Mouse (Mus musculus): ENCODE data around the gene Vmn1r219. TPM values are rescaled to one million over a fixed set of nuclear protein-coding genes. Genes with fewer than 3 reads are reported as not detected.
"Not testable (repeated sequence)": the region's sequence is repeated elsewhere in the genome, so short reads cannot be mapped to it uniquely, and the experiment has no call there.

The Vmn1r219 gene
- polyA plus RNA-seq (2012; rRNA removed), result not detected in 2 replicates

DNA sequence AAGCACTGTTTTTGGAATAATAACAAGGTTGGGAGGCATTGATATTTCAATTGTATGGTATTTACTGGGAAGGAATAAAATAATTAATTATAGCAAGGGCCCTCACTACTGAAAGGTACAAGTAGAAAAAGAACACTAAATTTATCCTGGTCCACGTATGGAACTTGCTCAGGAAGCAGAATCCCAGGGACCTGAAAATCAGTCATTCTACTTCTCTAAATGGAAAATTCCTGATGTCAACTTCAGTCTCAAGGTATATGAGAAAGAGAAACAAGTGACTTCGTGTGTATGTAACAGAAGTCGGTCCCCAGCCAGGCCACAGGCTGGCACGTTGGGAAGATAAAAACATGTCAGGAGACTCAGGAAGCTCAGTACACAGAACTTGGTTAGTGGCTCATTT, at the start of gene Vmn1r219:
Gene Vmn1r219, plus strand, starts transcription at position 301 of the 400 bp plus-strand sequence.
- no peak within 1 kb of the TSS for H3K27ac ChIP-seq (ENCODE audit: insufficient read depth, low read length)
- no peaks in the 10 kb centered on the region for H3K4me1 ChIP-seq (ENCODE audit: control insufficient read depth, insufficient read depth, low read length)
- H3K4me3 ChIP-seq (ENCODE audit: insufficient read depth, low read length), result no peak within 1 kb of the TSS
- TF ChIP-seq POLR2A (IDR thresholded peaks at IDR 0.05; ENCODE audit: extremely low read depth, insufficient read depth, low read length) (no peak), CTCF (IDR thresholded peaks at IDR 0.05; ENCODE audit: extremely low read depth, insufficient read depth, low read length) (no peak)

DNA sequence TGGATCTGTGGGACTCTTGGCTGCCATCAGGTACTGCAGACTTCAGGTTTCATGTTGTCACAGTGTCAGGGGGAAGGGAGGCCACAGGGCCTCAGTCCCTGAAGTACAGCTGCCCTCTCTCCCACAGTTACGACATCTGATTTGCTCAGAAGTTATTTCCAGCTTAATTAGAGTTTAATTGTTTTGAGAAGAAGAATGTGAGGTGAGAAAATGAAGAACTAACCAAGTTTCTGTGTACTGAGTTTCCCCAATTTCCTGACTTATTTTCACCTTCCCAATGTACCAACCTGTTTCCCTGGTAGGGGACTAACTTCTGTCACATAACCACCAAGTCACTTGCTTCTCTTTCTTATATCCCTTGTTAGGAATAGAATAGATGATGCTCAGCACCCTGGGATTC, 41.0 kb upstream of the Vmn1r219 start, which contains the start of gene Vmn1r217:
Gene Vmn1r217, minus strand, starts transcription at position 101 of the 400 bp plus-strand sequence.
- not testable (repeated sequence) for H3K4me3 ChIP-seq (ENCODE audit: insufficient read depth, low read length); H3K27ac ChIP-seq (ENCODE audit: insufficient read depth, low read length); H3K4me1 ChIP-seq (ENCODE audit: control insufficient read depth, insufficient read depth, low read length)

- H3K4me1 ChIP-seq (ENCODE audit: control insufficient read depth, insufficient read depth, low read length), result no peaks in the 10 kb centered on the region
- TF ChIP-seq POLR2A (IDR thresholded peaks at IDR 0.05; ENCODE audit: extremely low read depth, insufficient read depth, low read length), result no peak
- no peak for TF ChIP-seq CTCF (IDR thresholded peaks at IDR 0.05; ENCODE audit: extremely low read depth, insufficient read depth, low read length)
- H3K27ac ChIP-seq (ENCODE audit: insufficient read depth, low read length), result no peak overlapping the region
- H3K4me3 ChIP-seq (ENCODE audit: insufficient read depth, low read length), result no peak overlapping the region
Measured at GRCm38 (mm10) chr13:23120611-23121010, 38.5 kb upstream of the Vmn1r219 start.

GRCm38 (mm10) chr13:23133099-23133498, 26.0 kb upstream of the Vmn1r219 start, which contains the start of gene Vmn1r218:
Vmn1r218 (plus strand) TSS chr13:23133155.
- Histone ChIP-seq H3K4me3 (ENCODE audit: insufficient read depth, low read length) (no peak within 1 kb of the TSS), H3K4me1 (ENCODE audit: control insufficient read depth, insufficient read depth, low read length) (no peaks in the 10 kb centered on the region), H3K27ac (ENCODE audit: insufficient read depth, low read length) (no peak within 1 kb of the TSS)
- TF ChIP-seq CTCF (IDR thresholded peaks at IDR 0.05; ENCODE audit: extremely low read depth, insufficient read depth, low read length) (no peak), POLR2A (IDR thresholded peaks at IDR 0.05; ENCODE audit: extremely low read depth, insufficient read depth, low read length) (no peak)

DNA sequence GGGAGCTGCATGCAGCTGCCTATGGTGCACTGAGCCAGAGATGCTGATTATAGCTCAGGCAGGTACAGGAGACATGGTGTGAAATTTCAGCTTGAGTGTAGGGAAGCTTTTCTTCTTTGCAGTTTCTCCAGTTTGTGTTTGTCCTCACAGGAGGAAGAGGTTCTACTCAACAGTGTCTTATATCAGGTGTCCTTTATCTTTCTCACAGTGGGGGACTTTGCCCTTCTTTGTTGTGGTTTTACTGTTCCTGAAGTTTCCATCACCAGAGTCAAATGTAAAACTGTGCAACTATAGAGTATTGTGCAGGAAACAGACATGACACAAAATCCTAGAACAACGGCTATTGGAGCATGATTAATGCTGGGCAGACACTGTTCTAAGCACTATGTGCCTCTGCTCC, 25.6 kb upstream of the Vmn1r219 start:
- Histone ChIP-seq H3K4me3 (ENCODE audit: insufficient read depth, low read length) (no peak overlapping the region), H3K4me1 (ENCODE audit: control insufficient read depth, insufficient read depth, low read length) (no peaks in the 10 kb centered on the region), H3K27ac (ENCODE audit: insufficient read depth, low read length) (no peak overlapping the region)
- TF ChIP-seq CTCF (IDR thresholded peaks at IDR 0.05; ENCODE audit: extremely low read depth, insufficient read depth, low read length), result no peak
- TF ChIP-seq POLR2A (IDR thresholded peaks at IDR 0.05; ENCODE audit: extremely low read depth, insufficient read depth, low read length), result no peak

DNA sequence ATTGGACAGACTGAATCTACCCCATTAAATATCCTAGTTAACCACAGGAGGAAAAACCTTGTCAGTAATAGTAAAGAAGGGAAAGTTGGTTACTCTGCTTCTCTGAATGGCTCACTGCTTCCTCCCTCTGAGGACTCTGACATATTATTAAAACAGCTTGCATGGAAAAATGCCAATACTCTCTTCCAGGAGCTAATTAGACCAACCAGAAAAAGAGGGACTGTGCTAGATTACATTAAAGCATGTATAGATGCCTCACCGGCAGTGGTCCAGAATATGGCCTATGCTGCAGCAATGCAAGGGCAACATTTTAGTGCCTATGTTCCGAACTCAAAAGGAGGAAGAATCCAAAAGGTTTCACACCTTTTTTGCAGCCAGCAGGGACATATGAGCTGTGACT, 20.2 kb upstream of the Vmn1r219 start:
- TF ChIP-seq POLR2A (IDR thresholded peaks at IDR 0.05; ENCODE audit: extremely low read depth, insufficient read depth, low read length) (no peak), CTCF (IDR thresholded peaks at IDR 0.05; ENCODE audit: extremely low read depth, insufficient read depth, low read length) (no peak)
- Histone ChIP-seq H3K4me1 (ENCODE audit: control insufficient read depth, insufficient read depth, low read length) (no peaks in the 10 kb centered on the region), H3K4me3 (ENCODE audit: insufficient read depth, low read length) (no peak overlapping the region), H3K27ac (ENCODE audit: insufficient read depth, low read length) (no peak overlapping the region)

DNA sequence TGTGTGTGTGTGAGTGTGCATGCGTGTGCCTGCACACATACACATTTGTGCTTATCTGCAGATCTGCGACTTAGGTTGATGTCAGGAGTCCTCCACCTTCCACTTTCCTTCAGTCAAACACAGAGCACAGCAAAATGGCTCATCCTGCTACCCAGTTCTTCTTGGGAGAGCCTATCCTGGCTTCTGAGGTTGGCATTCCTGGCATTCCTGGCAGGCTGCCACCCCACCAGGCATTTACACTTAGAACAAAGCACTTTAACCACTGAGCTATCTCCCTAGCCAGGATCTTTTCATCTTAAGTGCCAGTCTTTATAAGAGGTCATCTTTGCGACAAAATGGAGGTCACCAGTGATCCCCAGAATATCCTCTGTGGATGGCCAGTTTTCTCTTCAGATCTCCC, 1.3 kb upstream of the Vmn1r219 start:
- Histone ChIP-seq H3K4me1 (ENCODE audit: control insufficient read depth, insufficient read depth, low read length) (no peaks in the 10 kb centered on the region), H3K4me3 (ENCODE audit: insufficient read depth, low read length) (no peak overlapping the region), H3K27ac (ENCODE audit: insufficient read depth, low read length) (no peak overlapping the region)
- TF ChIP-seq CTCF (IDR thresholded peaks at IDR 0.05; ENCODE audit: extremely low read depth, insufficient read depth, low read length), result no peak
- TF ChIP-seq POLR2A (IDR thresholded peaks at IDR 0.05; ENCODE audit: extremely low read depth, insufficient read depth, low read length), result no peak

DNA sequence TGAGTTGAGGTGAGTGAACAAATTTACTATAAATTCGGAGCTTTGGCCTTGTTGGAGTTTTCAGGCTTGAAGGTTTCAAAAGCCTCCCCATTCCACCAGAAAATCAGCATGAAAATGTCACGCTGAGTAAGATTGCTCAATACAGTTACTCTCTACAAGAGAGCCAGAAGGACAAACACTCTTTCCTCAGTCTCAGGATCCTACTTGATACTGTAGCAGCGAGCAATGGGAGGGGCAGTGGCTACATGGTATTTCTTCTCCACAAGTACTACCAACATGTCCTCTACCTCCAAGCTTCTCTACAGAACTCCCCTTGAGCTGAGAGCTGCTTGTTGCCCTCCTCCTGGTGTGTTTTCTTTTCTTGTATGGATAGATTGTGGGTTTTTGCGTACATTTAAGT, 7.4 kb downstream of the Vmn1r219 start:
- H3K27ac ChIP-seq (ENCODE audit: insufficient read depth, low read length); H3K4me3 ChIP-seq (ENCODE audit: insufficient read depth, low read length); H3K4me1 ChIP-seq (ENCODE audit: control insufficient read depth, insufficient read depth, low read length): not testable (repeated sequence)

GRCm38 (mm10) chr13:23187875-23188274, 28.8 kb downstream of the Vmn1r219 start, which contains the start of gene Vmn1r220:
Vmn1r220 (minus strand) TSS chr13:23187975.
- no peak within 1 kb of the TSS for H3K27ac ChIP-seq (ENCODE audit: insufficient read depth, low read length)
- TF ChIP-seq CTCF (IDR thresholded peaks at IDR 0.05; ENCODE audit: extremely low read depth, insufficient read depth, low read length) (no peak), POLR2A (IDR thresholded peaks at IDR 0.05; ENCODE audit: extremely low read depth, insufficient read depth, low read length) (no peak)
- no peaks in the 10 kb centered on the region for H3K4me1 ChIP-seq (ENCODE audit: control insufficient read depth, insufficient read depth, low read length)
- H3K4me3 ChIP-seq (ENCODE audit: insufficient read depth, low read length), result no peak within 1 kb of the TSS

DNA sequence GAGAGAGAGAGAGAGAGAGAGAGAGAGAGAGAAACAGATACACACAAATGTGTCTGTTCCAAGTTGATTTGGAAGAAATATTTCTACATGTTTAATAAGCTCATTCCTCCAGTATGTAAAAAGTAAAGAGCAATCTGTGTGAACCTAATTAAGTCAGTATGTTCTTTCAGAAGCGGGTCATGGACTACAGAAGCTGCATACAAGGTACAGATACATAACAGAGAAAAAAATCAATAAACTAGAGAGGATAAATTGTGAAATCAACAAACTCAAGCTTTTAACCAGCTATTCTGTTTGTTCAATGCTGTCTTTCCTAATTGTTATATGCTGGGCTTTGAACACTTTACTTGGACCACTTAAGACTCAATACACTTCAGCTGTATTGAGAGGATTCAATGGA, 44.8 kb downstream of the Vmn1r219 start:
- not testable (repeated sequence) for H3K4me3 ChIP-seq (ENCODE audit: insufficient read depth, low read length); H3K4me1 ChIP-seq (ENCODE audit: control insufficient read depth, insufficient read depth, low read length); H3K27ac ChIP-seq (ENCODE audit: insufficient read depth, low read length)

DNA sequence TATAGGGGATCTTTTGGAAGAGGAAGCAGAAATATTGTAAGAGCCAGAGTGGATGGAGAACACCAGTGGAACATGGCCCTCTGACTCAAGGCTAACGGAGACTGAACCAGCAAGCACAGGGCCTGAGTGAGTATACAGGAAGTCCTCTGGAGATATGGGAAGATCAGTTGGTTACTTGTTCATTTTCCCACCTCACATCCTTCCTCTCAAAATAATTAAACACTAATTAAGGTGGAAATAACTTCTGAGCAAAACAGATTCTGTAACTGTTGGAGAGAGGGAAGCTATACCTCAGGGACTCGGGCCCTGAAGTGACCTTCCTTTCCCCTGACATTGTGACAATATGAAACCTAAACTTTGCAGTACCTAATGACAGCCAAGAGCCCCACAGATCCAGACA, 54.7 kb downstream of the Vmn1r219 start, which contains the start of gene Vmn1r221:
Gene Vmn1r221, plus strand, starts transcription at position 301 of the 400 bp plus-strand sequence.
- H3K27ac ChIP-seq (ENCODE audit: insufficient read depth, low read length); H3K4me1 ChIP-seq (ENCODE audit: control insufficient read depth, insufficient read depth, low read length); H3K4me3 ChIP-seq (ENCODE audit: insufficient read depth, low read length): not testable (repeated sequence)

Other genes with a start within 250 kb of the Vmn1r219 start
- not detected in 2 replicates for gene Vmn1r213, start 151.7 kb upstream of the Vmn1r219 start, polyA plus RNA-seq (2012; rRNA removed)
- gene Vmn1r214, start 128.9 kb upstream of the Vmn1r219 start, polyA plus RNA-seq (2012; rRNA removed), result not detected in 2 replicates
- not detected in 2 replicates for gene Vmn1r215, start 91.3 kb upstream of the Vmn1r219 start, polyA plus RNA-seq (2012; rRNA removed)
- not detected in 2 replicates for gene Vmn1r217, start 41.1 kb upstream of the Vmn1r219 start, polyA plus RNA-seq (2012; rRNA removed)
- gene Vmn1r218, start 26.2 kb upstream of the Vmn1r219 start, polyA plus RNA-seq (2012; rRNA removed), result not detected in 2 replicates
- gene Vmn1r220, start 28.7 kb downstream of the Vmn1r219 start, polyA plus RNA-seq (2012; rRNA removed), result not detected in 2 replicates
- gene Vmn1r221, start 54.8 kb downstream of the Vmn1r219 start, polyA plus RNA-seq (2012; rRNA removed), result not detected in 2 replicates
- not detected in 2 replicates for gene Vmn1r222, start 76.6 kb downstream of the Vmn1r219 start, polyA plus RNA-seq (2012; rRNA removed)
- gene Vmn1r223, start 87.8 kb downstream of the Vmn1r219 start, polyA plus RNA-seq (2012; rRNA removed), result not detected in 2 replicates
- gene Zfp322a, start 209.9 kb downstream of the Vmn1r219 start, polyA plus RNA-seq (2012; rRNA removed), result 14.3 and 14.8 TPM in 2 replicates

Measured in cortical plate, adult 2 months (tissue).